In genomic region chr12:3669971-3670381, GRCm38 (mm10) we compare ENCODE assay signal across 22 mouse cellular contexts.
A peak's percentile ranks its signal among the peaks of the same experiment; 100 is the strongest.
DNase-seq lines count a peak whose midpoint lies in the region; ATAC-seq lines count a peak whose summit lies in the region.
"Had no signal": no experiment of that assay in that cellular context is flagged by ENCODE, and none has a peak within 500 bp of the region (broad histone marks: within the 10 kb centered on the region; RNA-seq: fewer than 3 reads in every experiment).

No protein-coding gene starts in this region.

- no peaks in the 10 kb centered on the region for H3K36me3 ChIP-seq in hindbrain, embryonic 11.5 days (ENCODE audit: control insufficient read depth, insufficient read depth, low read length)
- H3K36me3 ChIP-seq in hindbrain, embryonic 14.5 days (replicated peaks; ENCODE audit: control insufficient read depth, insufficient read depth): 0 out of 2 replicates have a peak, but pooled peaks cover 4% of the 10 kb centered on the region
- H3K36me3 ChIP-seq in midbrain, embryonic 13.5 days: no peaks in the 10 kb centered on the region
- peaks cover 8% of the 10 kb centered on the region for H3K36me3 ChIP-seq in midbrain, embryonic 16.5 days (ENCODE audit: control insufficient read depth, insufficient read depth, low read length)
- H3K36me3 ChIP-seq in limb, embryonic 11.5 days (ENCODE audit: control insufficient read depth, insufficient read depth, low read length): no peaks in the 10 kb centered on the region
- H3K36me3 ChIP-seq: heart, embryonic 12.5 days; midbrain, embryonic 12.5 days had no signal

- no peak overlapping the region for H3K9ac ChIP-seq in hindbrain, embryonic 11.5 days (ENCODE audit: low read depth, low read length)
- H3K9ac ChIP-seq in hindbrain, embryonic 14.5 days: no peak overlapping the region
- 0 out of 2 replicates have a peak overlapping the region, but pooled peaks have one; percentile 32 for H3K9ac ChIP-seq in midbrain, embryonic 13.5 days (replicated peaks)
- no peak overlapping the region for H3K9ac ChIP-seq in midbrain, embryonic 16.5 days (ENCODE audit: low read depth, low read length)
- no peak overlapping the region for H3K9ac ChIP-seq in limb, embryonic 11.5 days (ENCODE audit: low read length)
- H3K9ac ChIP-seq: forebrain, postnatal 0 days; heart, embryonic 12.5 days; limb, embryonic 12.5 days; liver, embryonic 12.5 days; midbrain, embryonic 12.5 days had no signal

- peak; percentile 32 for DNase-seq in hindbrain, embryonic 11.5 days (ENCODE audit: low spot score)
- no peak for DNase-seq in hindbrain, embryonic 14.5 days (ENCODE audit: low spot score)
- DNase-seq in embryo, embryonic 11 days: peak; percentile 49
- DNase-seq in limb, embryonic 11.5 days (ENCODE audit: low spot score): peak; percentile 63
- no peak for DNase-seq in left cerebral cortex, postnatal 10 days (ENCODE audit: extremely low spot score in 1 of 2, low spot score in 2 of 2)
- no peak for DNase-seq in cerebellum, adult 9-11 months
- DNase-seq: cerebellum, adult 18-20 months; forebrain, postnatal 0 days; gastrocnemius, adult 2 months; kidney, adult 18-20 months; kidney, postnatal 10 days had no signal

- H3K4me2 ChIP-seq in hindbrain, embryonic 11.5 days (replicated peaks; ENCODE audit: low read depth, low read length): no peak overlapping the region
- H3K4me2 ChIP-seq in hindbrain, embryonic 14.5 days (replicated peaks): no peak overlapping the region
- no peak overlapping the region for H3K4me2 ChIP-seq in midbrain, embryonic 13.5 days (replicated peaks)
- H3K4me2 ChIP-seq in midbrain, embryonic 16.5 days (ENCODE audit: low read length): no peak overlapping the region
- H3K4me2 ChIP-seq in limb, embryonic 11.5 days (ENCODE audit: low read depth, severe bottlenecking): no peak overlapping the region
- H3K4me2 ChIP-seq: heart, embryonic 12.5 days; limb, embryonic 12.5 days; liver, embryonic 12.5 days; midbrain, embryonic 12.5 days had no signal

- H3K4me1 ChIP-seq in hindbrain, embryonic 11.5 days (replicated peaks; ENCODE audit: control insufficient read depth, insufficient read depth, low read length): no peaks in the 10 kb centered on the region; the same call in 1 of the 2 replicates
- no peaks in the 10 kb centered on the region for H3K4me1 ChIP-seq in hindbrain, embryonic 14.5 days (replicated peaks; ENCODE audit: control insufficient read depth, insufficient read depth, low read length)
- H3K4me1 ChIP-seq in midbrain, embryonic 13.5 days (replicated peaks): peaks cover 17% of the 10 kb centered on the region
- H3K4me1 ChIP-seq in midbrain, embryonic 16.5 days (ENCODE audit: control insufficient read depth, insufficient read depth, low read length): peaks cover 2% of the 10 kb centered on the region; the same call in 1 of the 2 replicates
- 0 out of 2 replicates have a peak, but pooled peaks cover 2% of the 10 kb centered on the region for H3K4me1 ChIP-seq in limb, embryonic 11.5 days (ENCODE audit: control insufficient read depth, insufficient read depth, low read length)
- H3K4me1 ChIP-seq: limb, embryonic 12.5 days; midbrain, embryonic 12.5 days had no signal

- no peak for ATAC-seq in hindbrain, embryonic 11.5 days (ENCODE audit: low FRiP score)
- ATAC-seq in hindbrain, embryonic 14.5 days (ENCODE audit: low FRiP score): no peak
- 0 out of 2 replicates have a peak, but pooled peaks have one; percentile 50 for ATAC-seq in midbrain, embryonic 13.5 days
- no peak for ATAC-seq in midbrain, embryonic 16.5 days
- ATAC-seq in limb, embryonic 11.5 days (ENCODE audit: insufficient number of reproducible peaks, low FRiP score, low TSS enrichment, low read depth): 0 out of 2 replicates have a peak, but pooled peaks have one; percentile 51
- ATAC-seq: forebrain, postnatal 0 days; hindbrain, postnatal 0 days; liver, embryonic 12.5 days had no signal

- no peak overlapping the region for H3K4me3 ChIP-seq in hindbrain, embryonic 11.5 days (ENCODE audit: low read depth, low read length)
- H3K4me3 ChIP-seq in hindbrain, embryonic 14.5 days (replicated peaks; ENCODE audit: low read length): no peak overlapping the region
- no peak overlapping the region for H3K4me3 ChIP-seq in midbrain, embryonic 13.5 days (replicated peaks)
- no peak overlapping the region for H3K4me3 ChIP-seq in midbrain, embryonic 16.5 days (ENCODE audit: low read depth, low read length)
- no peak overlapping the region for H3K4me3 ChIP-seq in limb, embryonic 11.5 days (ENCODE audit: low read depth, low read length)
- H3K4me3 ChIP-seq: forebrain, embryonic 10.5 days; gastrocnemius, adult 2 months; heart, embryonic 12.5 days; limb, embryonic 12.5 days; liver, embryonic 12.5 days; midbrain, embryonic 12.5 days; myocyte had no signal

- intact Hi-C loops in left cerebral cortex, postnatal 10 days (cut with DNase I): loop anchor here (10.0 kb wide), 1 partner anchor 405 kb away; no protein-coding TSS in a partner anchor

- H3K27ac ChIP-seq in hindbrain, embryonic 11.5 days (ENCODE audit: low read depth, low read length): no peak overlapping the region
- no peak overlapping the region for H3K27ac ChIP-seq in hindbrain, embryonic 14.5 days
- H3K27ac ChIP-seq in midbrain, embryonic 13.5 days: no peak overlapping the region
- H3K27ac ChIP-seq in midbrain, embryonic 16.5 days (ENCODE audit: low read length): no peak overlapping the region
- H3K27ac ChIP-seq in limb, embryonic 11.5 days (replicated peaks; ENCODE audit: low read depth, low read length): no peak overlapping the region
- H3K27ac ChIP-seq: forebrain, embryonic 10.5 days; gastrocnemius, adult 2 months; hindbrain, postnatal 0 days; limb, embryonic 12.5 days; liver, embryonic 12.5 days; macrophage; midbrain, embryonic 12.5 days had no signal

- WGBS in hindbrain, embryonic 11.5 days: 38% methylated on average over 5 of the region's 5 CpGs
- 41% methylated on average over 5 of the region's 5 CpGs for WGBS in hindbrain, embryonic 14.5 days
- WGBS in midbrain, embryonic 13.5 days: 52% methylated on average over 5 of the region's 5 CpGs
- 40% methylated on average over 5 of the region's 5 CpGs for WGBS in midbrain, embryonic 16.5 days
- WGBS in limb, embryonic 11.5 days: 28% methylated on average over 5 of the region's 5 CpGs

- H3K27me3 ChIP-seq in hindbrain, embryonic 11.5 days (ENCODE audit: control insufficient read depth, insufficient read depth, low read length): no peaks in the 10 kb centered on the region
- no peaks in the 10 kb centered on the region for H3K27me3 ChIP-seq in hindbrain, embryonic 14.5 days (ENCODE audit: control insufficient read depth, insufficient read depth, low read length)
- no peaks in the 10 kb centered on the region for H3K27me3 ChIP-seq in midbrain, embryonic 13.5 days
- H3K27me3 ChIP-seq in midbrain, embryonic 16.5 days (ENCODE audit: control insufficient read depth, insufficient read depth, low read depth, low read length): no peaks in the 10 kb centered on the region
- no peaks in the 10 kb centered on the region for H3K27me3 ChIP-seq in limb, embryonic 11.5 days (ENCODE audit: control insufficient read depth, insufficient read depth, low read length)
- H3K27me3 ChIP-seq: CH12.LX; heart, embryonic 12.5 days; limb, embryonic 12.5 days; liver, embryonic 12.5 days; midbrain, embryonic 12.5 days had no signal

- H3K9me3 ChIP-seq in hindbrain, embryonic 11.5 days (ENCODE audit: control insufficient read depth, low read length): no peaks in the 10 kb centered on the region
- no peaks in the 10 kb centered on the region for H3K9me3 ChIP-seq in hindbrain, embryonic 14.5 days (ENCODE audit: control insufficient read depth, low read length)
- H3K9me3 ChIP-seq in midbrain, embryonic 13.5 days: no peaks in the 10 kb centered on the region
- H3K9me3 ChIP-seq in midbrain, embryonic 16.5 days (replicated peaks; ENCODE audit: control insufficient read depth, low read length, poor library complexity, severe bottlenecking): no peaks in the 10 kb centered on the region
- no peaks in the 10 kb centered on the region for H3K9me3 ChIP-seq in limb, embryonic 11.5 days (ENCODE audit: control insufficient read depth, low read length)
- H3K9me3 ChIP-seq: forebrain, embryonic 10.5 days; heart, embryonic 12.5 days; limb, embryonic 12.5 days; liver, embryonic 12.5 days had no signal

Comparison
In these comparisons a context has a peak if more than half of its experiments do, and no peak if none do; other contexts are left out.
1. ATAC-seq: peak in midbrain, embryonic 13.5 days (single experiment) and limb, embryonic 11.5 days (single experiment); none in hindbrain, embryonic 11.5 days (single experiment), hindbrain, embryonic 14.5 days (single experiment) and midbrain, embryonic 16.5 days (single experiment).
2. DNase-seq: peak in hindbrain, embryonic 11.5 days (single experiment), embryo, embryonic 11 days (single experiment) and limb, embryonic 11.5 days (single experiment); none in hindbrain, embryonic 14.5 days (single experiment), left cerebral cortex, postnatal 10 days (0 of 2) and cerebellum, adult 9-11 months (single experiment).